Mouse (Mus musculus) kidney, embryonic 14.5 days (tissue): ENCODE measurements around the gene Cdk14. TPM values are rescaled to one million over a fixed set of nuclear protein-coding genes. Genes with fewer than 3 reads are reported as not detected.

ENCODE experiments used
- ATAC-seq: fragments of 200-750 bp; cut with Nextera tagmentation; 2 replicates; pipeline ENCODE4 v1.8.0; 2017; ENCODE audit warnings: moderate number of reproducible peaks, mild to moderate bottlenecking, moderate TSS enrichment, moderate library complexity; ENCODE audit not compliant: low FRiP score, low TSS enrichment
- H3K27ac ChIP-seq: fragments of 300-500 bp; sonication (generic); 2 replicates; pipeline ENCODE4 v1.5.1; 2014; ENCODE audit warnings: low read depth, mild to moderate bottlenecking, low read length, moderate library complexity, mixed read lengths
- H3K27me3 ChIP-seq: fragments of 300-500 bp; sonication (generic); 2 replicates; pipeline ENCODE4 v1.6.1; 2014; ENCODE audit warnings: mild to moderate bottlenecking, low read length; ENCODE audit not compliant: control insufficient read depth, insufficient read depth
- H3K36me3 ChIP-seq: fragments of 300-500 bp; sonication (generic); 2 replicates; pipeline ENCODE4 v1.6.1; 2014; ENCODE audit warnings: low read length, mixed read lengths; ENCODE audit not compliant: control insufficient read depth, insufficient read depth
- H3K4me1 ChIP-seq: fragments of 300-500 bp; sonication (generic); 2 replicates; pipeline ENCODE4 v1.6.1; 2014; ENCODE audit warnings: low read length, mixed read lengths; ENCODE audit not compliant: control insufficient read depth, insufficient read depth
- H3K4me2 ChIP-seq: fragments of 300-500 bp; sonication (generic); replicated peaks from 2 replicates; pipeline ENCODE4 v1.6.1; 2014; ENCODE audit warnings: low read depth, mild to moderate bottlenecking, low read length
- H3K4me3 ChIP-seq: fragments of 300-500 bp; sonication (generic); 2 replicates; pipeline ENCODE4 v1.5.1; 2014; ENCODE audit warnings: mild to moderate bottlenecking, low read length
- H3K9ac ChIP-seq: fragments of 300-500 bp; sonication (generic); 2 replicates; pipeline ENCODE4 v1.6.1; 2014; ENCODE audit warnings: low read depth, mild to moderate bottlenecking, low read length, moderate library complexity
- H3K9me3 ChIP-seq: fragments of 300-500 bp; sonication (generic); 2 replicates; pipeline ENCODE4 v1.6.1; 2016; ENCODE audit warnings: low read length; ENCODE audit not compliant: control insufficient read depth
- WGBS: fragments of 180-500 bp; shearing (Covaris S2); extraction: QIAGEN DNeasy Blood & Tissue Kit; methylation state at CpG from one replicate; pipeline ENCODE4 v1.1.7; 2014; 5-methylcytosine and 5-hydroxymethylcytosine counted together
- polyA plus RNA-seq: library from polyadenylated mRNA; unstranded; fragments of >200 nt; fragmentation: Nextera tagmentation; extraction: Ambion mirVana; gene quantifications from 2 replicates; pipeline ENCODE4 v1.2.1, GENCODE M21; 2014

Gene Cdk14
- polyA plus RNA-seq, 1 experiment from 2014 or later = 18.9 TPM

DNA sequence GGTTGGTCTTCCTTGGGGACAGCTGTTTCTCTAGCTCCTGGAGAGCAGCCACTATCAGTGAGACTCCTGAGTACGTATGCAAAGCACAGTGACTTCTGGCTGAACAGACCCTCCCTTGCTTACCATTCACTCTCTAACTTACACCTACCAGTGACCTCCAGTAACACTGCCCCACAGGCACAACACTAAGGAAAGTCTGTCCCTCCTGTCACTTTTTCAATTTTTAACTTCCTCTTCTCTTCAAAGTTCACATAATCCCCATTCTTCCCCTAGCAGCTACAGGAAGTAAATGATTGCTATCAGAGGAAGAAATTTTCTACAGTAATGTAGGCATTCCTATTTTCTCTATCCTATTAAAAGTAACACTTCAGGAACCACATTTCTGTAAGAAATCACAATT lies 485.0 kb downstream of the Cdk14 start:
- H3K27me3 ChIP-seq = no peaks in the 10 kb centered on the region
- no peak for ATAC-seq
- H3K4me2 ChIP-seq = no peak overlapping the region
- H3K27ac ChIP-seq = no peak overlapping the region
- H3K4me1 ChIP-seq = no peaks in the 10 kb centered on the region
- no peaks in the 10 kb centered on the region for H3K36me3 ChIP-seq
- H3K9me3 ChIP-seq = no peaks in the 10 kb centered on the region
- no peak overlapping the region for H3K4me3 ChIP-seq
- WGBS = 57% methylated on average over 1 of the region's 1 CpGs
- no peak overlapping the region for H3K9ac ChIP-seq

DNA sequence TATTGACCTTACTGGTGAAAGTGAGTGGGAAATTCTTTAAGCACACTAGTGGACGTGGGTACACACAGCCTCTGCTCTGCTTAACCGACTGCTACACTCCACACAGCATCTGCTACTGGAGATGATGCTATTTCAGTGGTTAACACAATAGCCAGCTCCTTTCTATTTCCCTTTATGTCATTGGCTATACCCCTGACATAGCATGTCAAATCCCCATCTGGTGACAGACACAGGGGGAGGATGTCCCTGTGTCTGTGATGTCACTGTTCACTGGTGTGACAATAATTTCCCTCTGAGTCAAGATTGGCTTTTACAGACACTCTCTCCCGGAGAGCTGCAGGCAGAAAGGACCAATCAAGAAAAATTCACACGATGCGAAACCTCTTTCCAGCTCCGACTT lies 485.6 kb downstream of the Cdk14 start:
- ATAC-seq = no peak
- WGBS = 83% methylated on average over 6 of the region's 6 CpGs
- H3K36me3 ChIP-seq = no peaks in the 10 kb centered on the region

DNA sequence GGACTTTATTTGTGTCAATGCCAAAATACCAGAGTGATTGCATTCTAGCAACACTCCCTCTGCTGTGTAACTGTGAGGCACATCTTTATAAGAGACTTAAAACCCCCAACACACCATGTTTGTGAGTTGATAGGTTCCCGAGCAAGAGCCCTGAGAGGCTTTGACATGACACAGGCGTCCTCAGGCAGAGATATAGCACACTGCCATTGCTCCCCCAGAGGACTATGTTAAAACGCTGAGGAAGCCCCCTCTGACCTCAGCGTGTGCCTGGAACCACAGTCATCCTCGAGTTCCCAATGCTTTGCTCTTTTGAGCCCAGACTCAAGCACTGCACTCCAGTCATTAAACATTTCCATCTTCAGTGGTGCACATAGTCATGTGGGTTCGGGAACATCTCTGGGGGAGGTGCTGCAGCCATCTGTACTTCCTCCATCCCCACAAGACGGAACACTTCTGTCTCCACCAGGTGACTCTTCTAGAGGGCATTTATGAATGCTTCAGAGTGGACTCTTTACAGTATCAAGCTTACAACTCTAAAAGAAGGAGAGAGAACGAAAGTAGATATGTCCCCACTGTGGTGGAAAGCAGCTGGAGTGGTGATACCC lies 488.5 kb downstream of the Cdk14 start:
- 56% methylated on average over 8 of the region's 8 CpGs for WGBS
- Histone ChIP-seq H3K27ac (no peak overlapping the region), H3K9me3 (no peaks in the 10 kb centered on the region), H3K4me1 (no peaks in the 10 kb centered on the region), H3K36me3 (no peaks in the 10 kb centered on the region), H3K4me2 (no peak overlapping the region), H3K4me3 (no peak overlapping the region), H3K9ac (no peak overlapping the region), H3K27me3 (no peaks in the 10 kb centered on the region)
- ATAC-seq = no peak

More for the DNA sequence above, 485.6 kb downstream of the Cdk14 start:
- Histone ChIP-seq H3K4me1 (no peaks in the 10 kb centered on the region), H3K4me3 (no peak overlapping the region), H3K27me3 (no peaks in the 10 kb centered on the region), H3K9ac (no peak overlapping the region), H3K27ac (no peak overlapping the region), H3K9me3 (no peaks in the 10 kb centered on the region), H3K4me2 (no peak overlapping the region)

DNA sequence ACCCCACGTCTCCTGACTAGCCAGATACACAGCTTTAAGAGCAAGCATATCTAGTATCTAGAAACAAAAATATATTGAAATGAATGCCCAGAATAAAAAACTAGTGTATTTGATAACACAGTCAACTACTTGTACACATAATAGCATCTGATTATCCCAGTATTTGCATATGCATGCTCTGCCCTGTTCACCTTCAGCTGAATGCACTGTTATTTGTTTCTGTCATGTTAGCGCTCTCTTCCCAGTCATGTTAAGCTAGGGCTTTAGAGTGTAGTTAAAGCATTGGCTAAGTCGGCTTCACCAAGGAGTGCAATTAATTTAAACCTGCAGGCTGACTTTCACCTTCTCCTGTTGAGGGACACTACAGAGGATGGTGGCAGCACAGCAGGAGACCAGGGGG lies 490.5 kb downstream of the Cdk14 start:
- Histone ChIP-seq H3K27ac (no peak overlapping the region), H3K9me3 (no peaks in the 10 kb centered on the region), H3K9ac (no peak overlapping the region), H3K36me3 (no peaks in the 10 kb centered on the region), H3K4me1 (no peaks in the 10 kb centered on the region), H3K4me2 (no peak overlapping the region), H3K4me3 (no peak overlapping the region), H3K27me3 (no peaks in the 10 kb centered on the region)
- ATAC-seq = no peak
- 81% methylated on average over 3 of the region's 3 CpGs for WGBS

DNA sequence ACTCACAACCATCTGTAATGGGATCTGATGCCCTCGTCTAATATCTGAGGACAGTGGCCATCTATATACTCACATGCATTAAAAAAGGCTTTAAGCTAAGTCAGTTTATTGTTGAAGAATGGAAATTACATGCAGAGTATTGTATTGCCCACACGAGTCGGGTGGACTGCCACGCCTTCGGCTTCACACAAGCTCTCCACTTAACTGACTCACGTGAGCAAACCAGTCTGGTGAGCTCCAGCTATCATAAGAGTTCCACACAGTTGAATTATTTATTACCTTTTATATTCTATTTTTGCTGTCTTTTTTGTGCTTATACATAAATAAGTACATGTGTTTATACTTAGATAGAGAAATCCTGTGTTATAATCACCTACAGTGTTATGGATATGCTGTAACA lies 495.2 kb downstream of the Cdk14 start:
- H3K27me3 ChIP-seq = no peaks in the 10 kb centered on the region
- ATAC-seq = no peak
- no peak overlapping the region for H3K9ac ChIP-seq
- no peaks in the 10 kb centered on the region for H3K36me3 ChIP-seq
- H3K4me3 ChIP-seq = no peak overlapping the region
- no peaks in the 10 kb centered on the region for H3K9me3 ChIP-seq
- H3K4me1 ChIP-seq = no peaks in the 10 kb centered on the region
- no peak overlapping the region for H3K27ac ChIP-seq
- H3K4me2 ChIP-seq = no peak overlapping the region
- 77% methylated on average over 6 of the region's 6 CpGs for WGBS

DNA sequence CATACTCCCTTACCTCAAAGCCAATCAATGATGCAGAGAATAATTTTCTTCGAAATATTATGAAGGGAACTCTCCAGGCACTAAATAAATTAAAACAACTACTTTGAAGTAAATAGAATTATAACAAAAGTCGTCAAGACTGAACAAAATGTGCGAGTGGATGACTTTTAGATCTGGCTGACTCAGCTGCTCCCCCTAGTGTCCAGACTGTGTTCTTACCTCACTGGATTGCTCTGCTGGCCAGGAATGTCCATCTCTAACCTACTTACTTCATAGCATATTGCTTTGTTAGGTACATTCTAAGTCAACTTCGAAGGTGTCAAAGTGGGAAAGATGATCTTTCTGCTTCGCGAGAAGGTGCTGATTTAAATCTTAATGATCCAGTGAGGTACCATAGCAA lies 501.7 kb downstream of the Cdk14 start:
- H3K27ac ChIP-seq = no peak overlapping the region
- 9% methylated on average over 6 of the region's 6 CpGs for WGBS
- no peaks in the 10 kb centered on the region for H3K27me3 ChIP-seq
- ATAC-seq = peak; percentile 75
- H3K4me1 ChIP-seq = no peaks in the 10 kb centered on the region
- H3K4me3 ChIP-seq = no peak overlapping the region
- H3K9ac ChIP-seq = no peak overlapping the region
- no peak overlapping the region for H3K4me2 ChIP-seq
- no peaks in the 10 kb centered on the region for H3K36me3 ChIP-seq
- no peaks in the 10 kb centered on the region for H3K9me3 ChIP-seq

DNA sequence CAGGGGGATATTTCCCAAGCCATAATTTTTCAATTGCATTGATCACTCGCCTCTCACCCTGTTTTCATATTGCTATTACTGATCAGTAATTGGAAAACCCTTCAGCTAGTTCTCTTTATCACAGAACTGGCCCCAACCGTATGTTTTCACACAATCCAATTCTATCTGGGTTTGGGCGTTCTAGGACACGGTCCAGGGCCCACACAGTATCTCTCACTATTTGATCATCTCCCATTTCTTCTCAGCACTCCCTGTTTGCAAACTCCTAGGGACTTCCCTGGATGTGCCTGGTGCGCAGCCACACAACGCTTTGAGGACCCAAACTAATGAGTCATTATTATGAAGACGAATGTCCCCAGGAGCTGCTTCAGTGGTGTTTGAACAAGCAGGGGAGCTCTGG lies 502.4 kb downstream of the Cdk14 start:
- Histone ChIP-seq H3K27me3 (no peaks in the 10 kb centered on the region), H3K4me3 (no peak overlapping the region), H3K4me1 (no peaks in the 10 kb centered on the region), H3K4me2 (no peak overlapping the region), H3K9ac (no peak overlapping the region), H3K9me3 (no peaks in the 10 kb centered on the region), H3K36me3 (no peaks in the 10 kb centered on the region), H3K27ac (no peak overlapping the region)
- WGBS = 82% methylated on average over 7 of the region's 7 CpGs
- no peak for ATAC-seq

DNA sequence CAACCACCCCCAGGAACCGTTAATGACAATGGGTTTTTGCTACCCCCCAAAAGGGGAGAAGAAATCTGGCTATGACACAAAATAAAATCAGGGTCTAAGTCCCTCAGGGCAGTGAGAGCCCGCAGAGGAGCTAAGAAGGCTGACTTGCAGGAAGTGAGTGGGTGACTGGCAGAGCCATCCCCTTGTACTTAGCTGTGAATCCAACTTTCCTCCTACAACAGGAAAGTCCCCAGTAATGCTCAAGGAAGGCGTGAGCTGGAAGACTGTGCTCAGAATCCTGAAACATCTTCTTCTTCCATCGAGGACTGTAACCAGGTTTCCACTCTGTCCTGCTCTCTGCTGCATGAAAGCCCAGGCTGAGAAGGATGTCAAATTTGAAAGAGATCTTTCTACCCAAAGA lies 502.8 kb downstream of the Cdk14 start:
- 88% methylated on average over 4 of the region's 4 CpGs for WGBS
- H3K27me3 ChIP-seq = no peaks in the 10 kb centered on the region
- ATAC-seq = no peak
- H3K9ac ChIP-seq = no peak overlapping the region
- H3K36me3 ChIP-seq = no peaks in the 10 kb centered on the region
- H3K4me1 ChIP-seq = no peaks in the 10 kb centered on the region
- H3K4me3 ChIP-seq = no peak overlapping the region
- H3K9me3 ChIP-seq = no peaks in the 10 kb centered on the region
- H3K27ac ChIP-seq = no peak overlapping the region
- H3K4me2 ChIP-seq = no peak overlapping the region

DNA sequence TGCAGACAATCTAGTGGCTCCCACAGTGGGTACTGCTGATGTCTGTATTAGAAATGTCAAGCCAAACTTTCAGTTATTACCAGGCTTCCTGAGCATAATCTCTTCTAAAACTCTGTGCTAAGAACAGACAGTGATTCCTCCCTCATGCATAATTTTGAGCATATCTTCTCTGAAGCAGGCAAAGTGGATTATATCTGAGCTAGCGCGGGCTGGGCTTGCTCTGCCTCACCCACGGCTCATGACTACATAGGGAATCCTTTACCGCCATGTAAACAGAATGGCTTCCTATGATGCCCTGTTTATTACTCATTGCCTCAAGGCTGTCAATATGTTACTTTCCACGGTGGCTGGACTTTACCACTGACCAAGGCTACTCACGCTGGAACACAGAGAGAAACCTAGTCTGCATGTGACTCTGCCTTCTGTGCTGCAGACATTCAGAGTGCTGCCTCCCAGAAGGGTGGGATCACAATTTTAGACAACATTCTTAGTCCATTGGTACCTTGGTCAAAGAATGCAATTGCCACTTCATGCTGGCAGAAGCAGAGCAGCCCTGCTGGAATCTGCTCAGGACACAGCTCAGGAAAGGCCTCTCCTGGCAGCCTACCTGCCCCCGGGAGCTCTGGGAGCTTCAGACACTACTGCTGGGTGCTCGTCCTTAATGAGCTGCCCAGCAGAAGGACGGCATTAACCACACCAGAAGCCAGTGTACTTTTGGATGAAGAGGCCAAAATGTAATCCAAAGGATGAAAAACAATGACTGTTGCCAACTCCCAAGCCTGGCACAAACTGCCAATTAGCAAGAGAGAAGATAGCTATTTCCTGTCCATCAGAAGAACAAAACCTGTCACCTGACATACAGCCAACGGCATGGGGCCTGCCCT lies 503.5 kb downstream of the Cdk14 start:
- no peak overlapping the region for H3K9ac ChIP-seq
- no peak overlapping the region for H3K27ac ChIP-seq
- no peaks in the 10 kb centered on the region for H3K27me3 ChIP-seq
- H3K4me3 ChIP-seq = no peak overlapping the region
- ATAC-seq = no peak
- no peaks in the 10 kb centered on the region for H3K9me3 ChIP-seq
- no peak overlapping the region for H3K4me2 ChIP-seq
- H3K36me3 ChIP-seq = no peaks in the 10 kb centered on the region
- WGBS = 83% methylated on average over 10 of the region's 10 CpGs
- no peaks in the 10 kb centered on the region for H3K4me1 ChIP-seq
